Mouse (Mus musculus): ENCODE measurements around the gene Mefv. TPM values are rescaled to one million over a fixed set of nuclear protein-coding genes. Genes with fewer than 3 reads are reported as not detected.

Gene Mefv
- polyA plus RNA-seq, 2 experiments: 0.04 TPM; not detected in 1

- H3K9me3 ChIP-seq (ENCODE audit: control insufficient read depth, low read length): no peaks in the 10 kb centered on the region
- no peak overlapping the region for H3K27ac ChIP-seq (replicated peaks; ENCODE audit: low read depth, low read length)
- ATAC-seq (ENCODE audit: low FRiP score, low read depth) (no peak), DNase-seq (ENCODE audit: low spot score) (no peak)
- H3K4me2 ChIP-seq (replicated peaks; ENCODE audit: low read depth, low read length, severe bottlenecking): no peak overlapping the region
- WGBS: 96% methylated on average over 6 of the region's 6 CpGs
- H3K4me1 ChIP-seq (ENCODE audit: control insufficient read depth, insufficient read depth, low read length): peaks cover 17% of the 10 kb centered on the region
- H3K4me3 ChIP-seq (replicated peaks; ENCODE audit: low read length): no peak overlapping the region
- H3K27me3 ChIP-seq (ENCODE audit: control insufficient read depth, insufficient read depth, low read length): no peaks in the 10 kb centered on the region
- H3K9ac ChIP-seq (ENCODE audit: low read depth, low read length, severe bottlenecking): no peak overlapping the region
- TF ChIP-seq POLR2A (IDR thresholded peaks at IDR 0.05; ENCODE audit: borderline replicate concordance, extremely low read depth, insufficient read depth, insufficient read length): no peak
- H3K36me3 ChIP-seq (ENCODE audit: control insufficient read depth, insufficient read depth, low read length): peaks cover 18% of the 10 kb centered on the region
Observed at GRCm38 (mm10) chr16:3742466-3742865, 24.6 kb upstream of the Mefv start.

DNA sequence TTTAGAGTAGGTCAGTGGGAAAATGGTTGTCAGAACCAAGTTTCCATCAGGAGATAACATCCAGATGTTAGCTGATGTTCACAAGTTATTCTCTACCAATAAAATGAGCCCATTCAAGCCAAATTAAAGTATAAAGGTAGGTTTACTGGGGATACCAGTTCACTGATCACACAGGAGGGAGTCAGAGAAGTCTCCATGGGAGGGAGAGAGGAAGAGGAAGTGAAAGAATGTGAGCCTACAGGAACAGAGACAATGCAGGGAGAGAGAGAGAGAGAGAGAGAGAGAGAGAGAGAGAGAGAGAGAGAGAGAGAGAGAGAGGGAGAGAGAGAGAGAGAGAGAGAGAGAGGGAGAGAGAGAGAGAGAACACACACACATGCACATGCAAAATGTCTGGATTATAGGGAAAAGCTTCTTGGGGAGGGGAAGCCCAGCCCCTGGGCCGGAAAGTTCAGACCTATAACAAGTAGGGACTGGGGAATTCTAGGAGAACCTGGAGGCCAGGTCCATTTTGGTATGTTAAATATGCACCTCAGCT lies 15.4 kb upstream of the Mefv start:
- H3K9ac ChIP-seq (ENCODE audit: low read depth, low read length, severe bottlenecking): no peak overlapping the region
- no peaks in the 10 kb centered on the region for H3K4me1 ChIP-seq (ENCODE audit: control insufficient read depth, insufficient read depth, low read length)
- no peaks in the 10 kb centered on the region for H3K9me3 ChIP-seq (ENCODE audit: control insufficient read depth, low read length)
- H3K27ac ChIP-seq (replicated peaks; ENCODE audit: low read depth, low read length): no peak overlapping the region
- no peak overlapping the region for H3K4me3 ChIP-seq (replicated peaks; ENCODE audit: low read length)
- WGBS: 80% methylated on average over 1 of the region's 1 CpGs
- no peaks in the 10 kb centered on the region for H3K36me3 ChIP-seq (ENCODE audit: control insufficient read depth, insufficient read depth, low read length)
- DNase-seq (ENCODE audit: low spot score) (no peak), ATAC-seq (ENCODE audit: low FRiP score, low read depth) (no peak)
- no peaks in the 10 kb centered on the region for H3K27me3 ChIP-seq (ENCODE audit: control insufficient read depth, insufficient read depth, low read length)
- no peak for TF ChIP-seq POLR2A (IDR thresholded peaks at IDR 0.05; ENCODE audit: borderline replicate concordance, extremely low read depth, insufficient read depth, insufficient read length)
- H3K4me2 ChIP-seq (replicated peaks; ENCODE audit: low read depth, low read length, severe bottlenecking): no peak overlapping the region

DNA sequence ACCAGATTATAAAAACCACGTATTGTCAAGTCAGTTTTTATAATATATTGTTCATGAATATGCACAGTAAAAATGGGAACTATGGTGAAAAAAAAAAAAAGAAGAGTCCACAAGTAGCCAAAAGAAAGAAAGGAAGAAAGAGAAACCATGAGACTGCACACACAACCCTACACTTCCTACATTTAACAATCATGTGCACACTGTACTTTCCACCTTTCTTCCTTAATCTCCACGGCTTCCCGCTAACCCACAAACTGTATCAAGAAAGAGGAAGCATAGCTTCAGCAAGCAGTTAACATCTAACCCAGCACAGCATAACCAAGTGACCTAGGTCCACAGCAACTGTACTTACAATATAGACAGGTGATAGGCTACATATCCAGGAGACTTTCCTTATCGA lies 14.7 kb upstream of the Mefv start:
- Histone ChIP-seq H3K4me2 (replicated peaks; ENCODE audit: low read depth, low read length, severe bottlenecking) (no peak overlapping the region), H3K27me3 (ENCODE audit: control insufficient read depth, insufficient read depth, low read length) (no peaks in the 10 kb centered on the region), H3K9ac (ENCODE audit: low read depth, low read length, severe bottlenecking) (no peak overlapping the region), H3K4me3 (replicated peaks; ENCODE audit: low read length) (no peak overlapping the region), H3K9me3 (ENCODE audit: control insufficient read depth, low read length) (no peaks in the 10 kb centered on the region), H3K36me3 (ENCODE audit: control insufficient read depth, insufficient read depth, low read length) (no peaks in the 10 kb centered on the region), H3K27ac (replicated peaks; ENCODE audit: low read depth, low read length) (no peak overlapping the region), H3K4me1 (ENCODE audit: control insufficient read depth, insufficient read depth, low read length) (no peaks in the 10 kb centered on the region)
- no peak for DNase-seq (ENCODE audit: low spot score)
- 83% methylated on average over 4 of the region's 4 CpGs for WGBS
- no peak for ATAC-seq (ENCODE audit: low FRiP score, low read depth)
- TF ChIP-seq POLR2A (IDR thresholded peaks at IDR 0.05; ENCODE audit: borderline replicate concordance, extremely low read depth, insufficient read depth, insufficient read length): no peak

DNA sequence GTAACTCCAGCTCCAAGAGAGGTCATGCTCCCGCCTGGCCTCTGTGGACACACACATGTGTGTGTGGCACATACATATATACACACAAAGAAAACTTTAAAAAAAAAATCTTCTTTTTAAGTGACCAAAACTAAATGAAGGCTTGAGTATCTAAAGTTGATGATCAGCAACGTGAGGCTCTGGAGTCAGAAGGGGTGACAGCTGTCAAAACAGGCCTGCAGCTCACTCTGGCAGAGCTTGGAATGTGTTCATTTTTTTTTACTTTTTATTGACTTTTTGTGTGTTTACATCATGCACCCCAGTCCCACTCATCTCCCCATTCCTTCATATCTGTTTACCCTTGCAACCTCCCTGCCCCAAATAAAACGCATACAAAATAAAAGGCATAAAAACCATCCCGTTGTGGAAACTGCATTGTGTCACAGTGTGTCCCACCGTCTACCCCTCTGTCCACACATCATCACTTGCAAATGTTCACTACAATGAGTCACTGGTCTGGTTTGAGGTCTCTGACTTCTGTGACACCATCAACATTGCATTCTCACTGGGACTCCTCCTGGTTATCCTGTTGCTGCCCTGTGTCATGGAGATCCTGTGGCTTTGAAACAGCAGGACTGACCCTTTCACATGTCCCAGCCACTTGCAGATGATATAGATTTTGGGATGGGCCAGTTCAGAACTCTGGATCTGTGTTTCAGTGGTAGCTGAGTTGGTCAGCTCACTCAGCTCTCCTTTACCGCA lies 10.3 kb upstream of the Mefv start:
- Histone ChIP-seq H3K4me1 (ENCODE audit: control insufficient read depth, insufficient read depth, low read length) (no peaks in the 10 kb centered on the region), H3K27me3 (ENCODE audit: control insufficient read depth, insufficient read depth, low read length) (no peaks in the 10 kb centered on the region), H3K9ac (ENCODE audit: low read depth, low read length, severe bottlenecking) (no peak overlapping the region), H3K27ac (replicated peaks; ENCODE audit: low read depth, low read length) (no peak overlapping the region), H3K4me3 (replicated peaks; ENCODE audit: low read length) (no peak overlapping the region), H3K9me3 (ENCODE audit: control insufficient read depth, low read length) (no peaks in the 10 kb centered on the region), H3K4me2 (replicated peaks; ENCODE audit: low read depth, low read length, severe bottlenecking) (no peak overlapping the region), H3K36me3 (ENCODE audit: control insufficient read depth, insufficient read depth, low read length) (no peaks in the 10 kb centered on the region)
- no peak for DNase-seq (ENCODE audit: low spot score)
- no peak for TF ChIP-seq POLR2A (IDR thresholded peaks at IDR 0.05; ENCODE audit: borderline replicate concordance, extremely low read depth, insufficient read depth, insufficient read length)
- WGBS: 84% methylated on average over 6 of the region's 6 CpGs
- ATAC-seq (ENCODE audit: low FRiP score, low read depth): no peak

DNA sequence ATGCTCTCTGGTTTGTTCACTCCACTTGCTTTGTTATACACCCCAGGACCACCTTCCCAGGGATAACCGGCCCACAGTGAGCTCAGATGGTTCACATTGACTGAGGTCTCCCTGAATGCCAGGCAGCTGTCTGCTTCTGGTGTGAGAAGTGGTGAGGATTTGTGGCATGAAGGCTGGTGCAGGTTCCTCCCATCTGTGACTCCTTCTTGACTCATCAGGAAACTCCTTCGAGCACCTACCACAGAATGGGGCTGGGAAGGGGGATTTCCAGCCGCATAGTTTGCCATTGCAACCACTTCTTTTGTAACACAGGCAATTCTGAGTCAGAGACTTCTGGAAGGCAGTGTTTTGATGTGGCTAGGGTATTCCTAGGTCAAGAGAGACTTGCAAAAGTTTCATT lies 5.3 kb upstream of the Mefv start:
- WGBS: 70% methylated on average over 3 of the region's 3 CpGs
- ATAC-seq (ENCODE audit: low FRiP score, low read depth): no peak
- H3K27ac ChIP-seq (replicated peaks; ENCODE audit: low read depth, low read length): no peak overlapping the region

More for the DNA sequence above, 5.3 kb upstream of the Mefv start:
- Histone ChIP-seq H3K4me2 (replicated peaks; ENCODE audit: low read depth, low read length, severe bottlenecking) (no peak overlapping the region), H3K27me3 (ENCODE audit: control insufficient read depth, insufficient read depth, low read length) (no peaks in the 10 kb centered on the region), H3K36me3 (ENCODE audit: control insufficient read depth, insufficient read depth, low read length) (no peaks in the 10 kb centered on the region), H3K4me3 (replicated peaks; ENCODE audit: low read length) (no peak overlapping the region), H3K9ac (ENCODE audit: low read depth, low read length, severe bottlenecking) (no peak overlapping the region), H3K9me3 (ENCODE audit: control insufficient read depth, low read length) (no peaks in the 10 kb centered on the region), H3K4me1 (ENCODE audit: control insufficient read depth, insufficient read depth, low read length) (no peaks in the 10 kb centered on the region)
- no peak for DNase-seq (ENCODE audit: low spot score)
- TF ChIP-seq POLR2A (IDR thresholded peaks at IDR 0.05; ENCODE audit: borderline replicate concordance, extremely low read depth, insufficient read depth, insufficient read length): no peak
